Mouse (Mus musculus) testis, adult 2 months (tissue): Measurements from ENCODE around the gene Hydin.

Source experiments
- CTCF ChIP-seq: fragments of 200-500 bp; IDR thresholded peaks from 2 replicates; pipeline ENCODE4 v1.5.1; 2012; ENCODE audit warnings: low read depth, mild to moderate bottlenecking, inconsistent platforms, low read length, moderate library complexity; ENCODE audit not compliant: control insufficient read depth, insufficient read depth, insufficient replicate concordance
- POLR2A ChIP-seq: fragments of 200-500 bp; IDR thresholded peaks from 2 replicates; pipeline ENCODE4 v1.6.1; 2012; ENCODE audit warnings: low read depth, mild to moderate bottlenecking, inconsistent platforms, low read length, moderate library complexity; ENCODE audit not compliant: control insufficient read depth

- no peak for TF ChIP-seq CTCF
- no peak for TF ChIP-seq POLR2A
Measured at GRCm38 (mm10) chr8:110654075-110655060, 387.6 kb downstream of the Hydin start.
